Mouse (Mus musculus): ENCODE measurements around the gene Sirpa. TPM values are rescaled to one million over a fixed set of nuclear protein-coding genes. Genes with fewer than 3 reads are reported as not detected.

Sirpa gene
- total RNA-seq, 1 experiment from 2014 or later, result 58.4 TPM

GRCm38 (mm10) chr2:129606269-129606668 is 13.6 kb downstream of the Sirpa start:
- DNase-seq, result no peak

- no peak for DNase-seq
Measured at GRCm38 (mm10) chr2:129606899-129607298, 14.3 kb downstream of the Sirpa start.

- DNase-seq, result no peak
Measured at GRCm38 (mm10) chr2:129613971-129614370, 21.3 kb downstream of the Sirpa start.

GRCm38 (mm10) chr2:129614482-129615185 is 22.0 kb downstream of the Sirpa start:
- no peak for DNase-seq

DNA sequence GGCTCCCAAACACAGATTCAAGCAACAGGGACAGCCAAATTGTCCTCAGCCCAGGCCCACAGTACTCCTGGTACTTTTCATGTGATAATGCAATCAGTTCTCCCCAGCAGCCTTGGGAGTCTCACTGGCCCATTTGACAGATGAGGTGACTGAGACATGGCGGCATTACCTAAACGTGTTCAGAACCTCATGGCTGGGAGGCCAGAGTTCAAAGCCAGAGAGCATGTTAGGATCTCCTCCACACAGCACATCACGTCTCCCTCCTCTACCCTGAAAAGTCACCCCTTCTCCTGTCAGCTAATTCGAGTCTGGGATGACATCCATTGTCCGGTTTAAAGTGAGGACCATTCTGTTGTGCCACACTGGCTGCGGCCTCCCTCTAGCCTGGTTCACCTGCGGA is 27.5 kb downstream of the Sirpa start:
- DNase-seq, result no peak

DNA sequence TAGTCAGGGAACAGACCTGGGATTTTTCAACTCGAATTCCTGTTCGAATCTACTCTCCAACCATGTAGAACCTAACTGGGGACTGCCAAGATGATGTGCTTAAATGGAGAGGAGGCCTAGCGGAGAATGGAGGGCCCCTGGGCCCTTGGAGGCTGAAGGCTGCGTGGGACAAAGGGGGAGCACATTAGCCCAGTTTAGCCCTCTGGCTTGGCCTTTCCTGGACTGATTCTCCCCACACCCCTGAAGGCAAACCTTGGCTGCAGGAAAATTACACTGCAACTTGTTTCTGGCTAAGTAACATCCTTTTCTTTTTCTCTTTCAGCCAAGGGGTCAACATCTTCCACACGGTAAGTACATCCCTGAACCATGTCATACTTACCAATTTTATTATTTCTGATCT is 28.2 kb downstream of the Sirpa start:
- DNase-seq, result no peak

- no peak for DNase-seq
Measured at GRCm38 (mm10) chr2:129621654-129622490, 29.2 kb downstream of the Sirpa start.

- no peak for DNase-seq
Measured at GRCm38 (mm10) chr2:129622918-129623317, 30.3 kb downstream of the Sirpa start.

DNA sequence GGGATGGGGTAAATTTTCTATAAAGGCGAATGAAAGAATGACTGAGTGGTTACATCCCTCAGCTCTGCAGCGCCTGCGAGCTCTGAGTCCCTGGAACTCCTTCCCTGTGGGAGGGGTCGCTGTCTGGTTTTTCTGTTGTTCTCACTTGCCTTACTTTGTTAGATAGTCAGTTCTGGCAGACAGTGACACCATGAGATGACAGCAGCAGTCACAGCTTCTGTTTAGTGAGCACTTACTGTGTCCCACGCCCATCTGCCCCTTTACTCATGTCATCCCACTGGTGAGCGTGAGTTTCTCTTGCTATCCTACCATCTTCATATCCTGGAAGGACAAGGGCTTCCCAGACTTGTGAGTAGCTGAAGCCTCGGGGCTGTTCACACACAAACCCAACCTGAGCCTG is 31.1 kb downstream of the Sirpa start:
- no peak for DNase-seq

DNA sequence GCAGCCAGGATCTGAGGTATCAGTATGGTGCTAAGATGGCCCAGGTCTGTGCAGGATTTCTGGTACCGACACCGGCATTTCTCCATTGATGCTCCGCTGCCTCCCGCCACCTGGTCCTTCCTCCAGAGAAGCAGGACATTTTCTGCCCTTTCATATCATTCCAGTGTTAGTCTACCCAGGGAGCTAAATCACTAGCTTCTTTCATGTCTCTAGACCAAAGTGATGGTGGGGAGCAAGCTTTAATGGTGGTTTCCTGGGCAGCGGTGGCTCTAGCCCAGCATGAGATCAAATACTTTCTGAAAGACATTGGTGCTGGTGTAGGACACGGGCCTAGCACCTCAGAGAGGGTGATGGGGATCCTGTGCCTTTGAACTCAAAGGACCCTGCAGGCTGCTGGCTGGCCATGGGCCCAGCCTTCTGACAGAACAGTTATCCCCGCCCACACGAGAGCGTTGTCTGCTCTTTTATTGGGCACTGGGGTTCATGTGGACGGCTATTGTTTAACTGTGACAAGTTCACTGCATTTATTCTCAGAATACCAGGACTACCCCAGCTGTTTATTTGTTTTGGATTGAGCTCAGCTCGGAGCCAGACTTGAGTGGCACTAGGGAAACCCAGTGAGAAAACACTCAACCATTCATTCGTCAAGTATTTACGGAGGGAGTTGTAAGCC is 31.7 kb downstream of the Sirpa start:
- DNase-seq, result no peak

DNA sequence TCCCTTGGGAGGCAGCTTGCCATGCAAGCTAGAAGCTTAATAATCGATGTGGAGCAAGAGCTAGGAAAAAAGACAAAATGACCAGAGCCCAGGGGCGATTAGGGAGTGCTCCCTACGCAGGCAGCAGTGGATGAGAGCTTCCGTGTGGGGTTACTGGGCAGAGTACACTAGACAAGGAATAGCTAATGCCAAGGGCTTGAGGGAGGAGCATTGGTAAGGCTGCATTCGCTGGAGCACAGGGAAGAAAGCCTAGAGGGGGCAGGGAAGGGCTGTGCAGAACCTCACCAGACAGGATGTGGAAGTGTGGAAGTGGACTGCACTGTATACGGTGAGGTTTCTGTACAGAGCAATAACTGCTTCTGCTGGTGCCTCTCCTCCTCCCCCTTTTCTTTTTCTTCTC is 32.3 kb downstream of the Sirpa start:
- no peak for DNase-seq

DNA sequence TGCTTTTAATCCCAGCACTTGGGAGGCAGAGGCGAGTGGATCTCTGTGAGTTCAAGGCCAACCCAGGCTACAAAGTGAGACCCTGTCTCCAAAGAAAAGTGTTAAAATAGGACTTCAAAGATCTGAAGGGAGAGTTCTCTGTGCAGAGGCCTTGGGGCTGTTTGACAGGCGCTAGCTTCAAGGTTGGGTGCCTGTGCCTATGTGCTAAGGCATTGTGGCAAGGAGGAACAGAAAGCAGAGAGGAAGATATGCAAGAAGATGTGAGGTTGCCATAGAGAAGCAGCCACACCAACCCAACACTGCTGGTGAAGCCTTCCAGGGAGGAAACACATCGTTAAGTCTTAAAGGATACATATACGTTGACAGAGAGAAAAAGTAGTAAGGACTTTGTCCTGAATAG is 33.2 kb downstream of the Sirpa start:
- no peak for DNase-seq

GRCm38 (mm10) chr2:129626621-129627061 is 34.0 kb downstream of the Sirpa start:
- no peak for DNase-seq

DNA sequence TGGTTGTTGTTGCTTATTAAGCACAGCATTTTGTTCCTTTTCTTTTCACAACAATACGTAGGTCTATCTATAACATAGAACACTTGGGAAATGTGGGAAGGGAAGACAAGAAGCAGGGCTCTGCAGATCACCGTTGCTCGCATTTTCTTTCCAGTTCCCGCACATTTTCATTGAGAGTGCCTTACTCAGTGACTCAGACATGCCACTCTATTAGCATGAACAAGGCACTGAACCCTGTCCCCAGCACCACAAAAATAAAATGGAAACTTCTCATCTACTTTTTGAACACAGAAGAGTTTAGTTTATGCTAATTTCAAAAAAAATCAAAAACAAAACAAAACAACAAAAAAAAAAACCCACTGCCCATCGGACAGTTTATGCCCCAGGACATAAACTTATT is 34.5 kb downstream of the Sirpa start:
- DNase-seq, result no peak

DNA sequence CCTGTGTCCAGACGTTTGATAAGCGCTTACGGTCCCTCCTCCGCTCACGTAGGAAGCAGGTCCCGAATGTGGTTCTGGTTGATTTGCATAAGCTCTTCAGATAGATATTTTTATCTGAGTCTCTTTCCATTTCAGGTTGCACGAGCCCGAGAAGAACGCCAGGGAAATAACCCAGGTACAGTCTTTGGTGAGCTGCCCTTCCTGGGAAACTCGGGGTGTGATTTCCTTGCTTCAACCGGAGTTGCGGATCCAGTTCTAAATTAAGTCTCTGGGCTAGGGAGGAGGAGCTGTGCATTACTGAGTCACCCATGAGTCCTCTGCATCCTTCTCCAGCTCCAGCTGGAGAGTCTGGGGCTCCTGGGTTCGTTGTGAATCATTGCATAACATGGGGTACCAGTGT is 35.2 kb downstream of the Sirpa start:
- no peak for DNase-seq

DNA sequence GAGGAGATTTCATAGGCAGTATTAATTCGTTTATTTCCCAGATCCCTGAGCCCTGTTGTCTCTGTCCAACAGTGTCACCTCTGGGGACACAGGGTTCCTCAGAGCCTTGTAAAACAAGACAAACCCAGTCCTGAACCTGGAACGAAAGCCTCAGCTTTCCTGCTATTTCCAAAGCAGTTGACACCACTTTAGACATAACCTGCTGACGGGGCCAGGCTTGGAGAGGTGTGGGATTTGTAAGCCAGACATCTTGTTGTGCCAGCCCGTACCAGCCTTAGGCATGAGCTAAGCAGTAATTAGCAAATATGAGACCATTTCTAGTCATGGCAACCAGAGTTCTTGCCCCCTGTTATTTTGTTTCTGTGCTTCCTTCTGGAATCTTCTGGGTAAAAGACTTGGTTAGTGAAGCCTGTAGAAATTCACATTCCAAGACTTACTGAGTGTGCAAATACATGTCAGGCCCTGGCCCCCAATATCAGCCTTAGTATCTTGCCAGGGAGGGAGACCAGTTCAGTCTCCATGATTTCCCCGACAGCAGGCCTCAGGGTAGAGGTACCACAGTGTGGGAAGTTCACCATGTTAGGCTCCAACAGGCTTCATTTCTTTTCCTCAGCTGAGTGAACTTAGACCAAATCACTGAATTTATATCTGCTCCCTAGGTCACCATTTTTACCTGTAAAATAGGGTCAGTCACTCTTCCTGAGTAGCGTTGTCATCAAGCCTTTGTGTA is 36.0 kb downstream of the Sirpa start:
- no peak for DNase-seq

GRCm38 (mm10) chr2:129629786-129630531 is 37.3 kb downstream of the Sirpa start:
- no peak for DNase-seq

- no peak for DNase-seq
Measured at GRCm38 (mm10) chr2:129630532-129630886, 37.9 kb downstream of the Sirpa start.

DNA sequence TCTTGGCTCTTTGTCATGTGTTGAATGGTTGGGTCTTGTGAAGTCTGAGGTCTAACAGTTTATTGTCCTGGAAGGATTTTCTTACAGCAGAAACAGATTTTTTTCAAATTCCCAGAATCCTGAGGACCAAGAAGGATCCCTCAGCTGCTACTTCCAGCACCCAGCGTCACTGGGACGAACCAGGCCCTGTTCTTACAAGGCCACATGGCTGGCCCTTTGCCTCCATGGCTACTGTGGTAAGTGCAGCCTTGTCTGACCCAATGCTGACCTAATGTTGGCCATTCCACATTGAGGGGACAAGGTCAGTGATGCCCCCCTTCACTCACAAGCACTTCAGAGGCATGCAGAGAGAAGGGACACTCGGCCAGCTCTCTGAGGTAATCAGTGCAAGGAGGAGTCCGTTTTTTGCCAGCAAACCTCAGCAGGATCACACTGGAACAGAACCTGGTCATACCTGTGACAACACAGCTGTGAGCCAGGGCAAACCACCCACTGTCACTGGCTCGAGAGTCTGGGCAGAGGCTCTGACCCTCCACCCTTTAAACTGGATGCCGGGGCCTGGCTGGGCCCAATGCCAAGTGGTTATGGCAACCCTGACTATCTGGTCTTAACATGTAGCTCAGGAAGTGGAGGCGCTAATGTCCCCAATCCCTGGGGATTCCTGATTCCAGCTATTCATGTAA is 38.5 kb downstream of the Sirpa start:
- no peak for DNase-seq

- DNase-seq, result no peak
Measured at GRCm38 (mm10) chr2:129632324-129632723, 39.7 kb downstream of the Sirpa start.

DNA sequence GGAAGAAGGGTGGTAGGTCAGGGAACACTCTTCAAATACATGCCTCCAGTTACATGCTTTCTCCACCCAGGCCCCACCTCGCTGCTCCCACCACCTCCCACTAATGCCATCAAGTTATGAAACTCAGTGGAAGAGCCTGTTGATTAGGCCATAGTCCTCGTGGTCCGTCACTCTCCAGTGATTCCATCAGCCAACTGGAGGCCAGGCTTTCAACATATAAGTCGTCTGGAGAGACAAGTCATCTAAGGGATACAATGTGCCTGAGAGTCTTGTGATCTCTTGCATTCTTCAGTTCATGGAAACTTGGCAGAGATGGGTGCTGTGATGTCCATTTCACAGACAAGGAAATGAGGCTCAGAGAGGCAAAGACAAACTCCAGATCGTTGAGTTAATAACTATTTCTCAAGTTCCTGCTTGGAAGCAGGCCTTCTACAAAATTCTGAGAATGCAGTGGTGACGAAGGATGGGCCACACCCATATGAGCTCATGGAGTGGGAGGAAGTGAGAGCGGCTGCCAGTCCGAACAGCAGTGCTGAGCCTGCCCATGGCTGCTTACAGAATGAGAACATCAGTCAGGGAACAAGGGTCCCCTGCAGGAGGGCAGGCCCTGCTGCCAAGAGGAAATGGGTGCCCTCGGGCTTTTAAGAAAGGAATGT is 40.6 kb downstream of the Sirpa start:
- peak; percentile 16 for DNase-seq
